Mouse (Mus musculus) forebrain, embryonic 12.5 days (tissue): ENCODE data around the gene Dusp14. TPM values are rescaled to one million over a fixed set of nuclear protein-coding genes. Genes with fewer than 3 reads are reported as not detected.

Experiments
- ATAC-seq: fragments of 200-750 bp; cut with Nextera tagmentation; 2 replicates; pipeline ENCODE4 v1.8.0; 2017; ENCODE audit warnings: moderate TSS enrichment; ENCODE audit not compliant: low FRiP score
- H3K27ac ChIP-seq: fragments of 300-500 bp; sonication (generic); 2 replicates; pipeline ENCODE4 v1.5.1; 2016; ENCODE audit warnings: mild to moderate bottlenecking
- H3K27me3 ChIP-seq: fragments of 300-500 bp; sonication (generic); 2 replicates; pipeline ENCODE4 v1.6.1; 2016; ENCODE audit warnings: mild to moderate bottlenecking
- H3K36me3 ChIP-seq: fragments of 300-500 bp; sonication (generic); replicated peaks from 2 replicates; pipeline ENCODE4 v1.6.1; 2016; ENCODE audit warnings: mild to moderate bottlenecking
- H3K4me1 ChIP-seq: fragments of 300-500 bp; sonication (generic); 2 replicates; pipeline ENCODE4 v1.6.1; 2016
- H3K4me2 ChIP-seq: fragments of 300-500 bp; sonication (generic); 2 replicates; pipeline ENCODE4 v1.6.1; 2016; ENCODE audit warnings: mild to moderate bottlenecking, moderate library complexity
- H3K4me3 ChIP-seq: fragments of 300-500 bp; sonication (generic); replicated peaks from 2 replicates; pipeline ENCODE4 v1.5.1; 2016; ENCODE audit warnings: mild to moderate bottlenecking
- H3K9ac ChIP-seq: fragments of 300-500 bp; sonication (generic); 2 replicates; pipeline ENCODE4 v1.6.1; 2016; ENCODE audit warnings: mild to moderate bottlenecking
- H3K9me3 ChIP-seq: fragments of 300-500 bp; sonication (generic); 2 replicates; pipeline ENCODE4 v1.6.1; 2016
- WGBS: fragments of 180-500 bp; shearing (Covaris S2); methylation state at CpG from one replicate; pipeline ENCODE4 v1.1.7; 2016; 5-methylcytosine and 5-hydroxymethylcytosine counted together
- polyA plus RNA-seq: library from polyadenylated mRNA; unstranded; fragments of >200 nt; fragmentation: Nextera tagmentation; extraction: Ambion mirVana; gene quantifications from 2 replicates; pipeline ENCODE4 v1.2.1, GENCODE M21; 2016

Gene Dusp14
- polyA plus RNA-seq, 1 experiment from 2014 or later = 20.6 TPM

GRCm38 (mm10) chr11:84033671-84034070, 35.4 kb downstream of the Dusp14 start:
- WGBS = 92% methylated on average over 5 of the region's 5 CpGs
- peaks cover 63% of the 10 kb centered on the region for H3K36me3 ChIP-seq
- no peak overlapping the region for H3K4me2 ChIP-seq

GRCm38 (mm10) chr11:84032559-84032958, 36.5 kb downstream of the Dusp14 start:
- Histone ChIP-seq H3K4me3 (no peak overlapping the region), H3K9ac (no peak overlapping the region), H3K9me3 (no peaks in the 10 kb centered on the region), H3K36me3 (peaks cover 70% of the 10 kb centered on the region), H3K27ac (no peak overlapping the region), H3K4me1 (no peaks in the 10 kb centered on the region), H3K4me2 (no peak overlapping the region), H3K27me3 (no peaks in the 10 kb centered on the region)
- no peak for ATAC-seq
- WGBS = 88% methylated on average over 5 of the region's 5 CpGs

More at GRCm38 (mm10) chr11:84033671-84034070, 35.4 kb downstream of the Dusp14 start:
- H3K4me1 ChIP-seq = no peaks in the 10 kb centered on the region
- no peak overlapping the region for H3K4me3 ChIP-seq
- no peak for ATAC-seq
- no peaks in the 10 kb centered on the region for H3K9me3 ChIP-seq
- no peak overlapping the region for H3K9ac ChIP-seq
- no peaks in the 10 kb centered on the region for H3K27me3 ChIP-seq
- no peak overlapping the region for H3K27ac ChIP-seq

GRCm38 (mm10) chr11:84031971-84032370, 37.1 kb downstream of the Dusp14 start:
- Histone ChIP-seq H3K4me3 (no peak overlapping the region), H3K4me2 (no peak overlapping the region), H3K36me3 (peaks cover 76% of the 10 kb centered on the region), H3K9me3 (no peaks in the 10 kb centered on the region), H3K27me3 (no peaks in the 10 kb centered on the region), H3K4me1 (no peaks in the 10 kb centered on the region), H3K27ac (no peak overlapping the region), H3K9ac (no peak overlapping the region)
- 52% methylated on average over 9 of the region's 9 CpGs for WGBS
- no peak for ATAC-seq

GRCm38 (mm10) chr11:84028271-84029028, 40.6 kb downstream of the Dusp14 start:
- no peak overlapping the region for H3K9ac ChIP-seq
- H3K36me3 ChIP-seq = peaks cover 88% of the 10 kb centered on the region
- H3K9me3 ChIP-seq = no peaks in the 10 kb centered on the region
- no peak overlapping the region for H3K4me3 ChIP-seq
- WGBS = 90% methylated on average over 9 of the region's 9 CpGs
- no peaks in the 10 kb centered on the region for H3K4me1 ChIP-seq
- no peak overlapping the region for H3K27ac ChIP-seq
- ATAC-seq = no peak
- no peaks in the 10 kb centered on the region for H3K27me3 ChIP-seq
- H3K4me2 ChIP-seq = no peak overlapping the region

- Histone ChIP-seq H3K9me3 (no peaks in the 10 kb centered on the region), H3K4me3 (no peak overlapping the region), H3K36me3 (peaks cover 89% of the 10 kb centered on the region), H3K9ac (no peak overlapping the region), H3K4me2 (no peak overlapping the region), H3K4me1 (no peaks in the 10 kb centered on the region), H3K27me3 (no peaks in the 10 kb centered on the region), H3K27ac (no peak overlapping the region)
- no peak for ATAC-seq
- 97% methylated on average over 5 of the region's 5 CpGs for WGBS
These were observed 41.8 kb downstream of the Dusp14 start for GRCm38 (mm10) chr11:84027231-84027630.

GRCm38 (mm10) chr11:84016810-84017508, 52.1 kb downstream of the Dusp14 start:
- Histone ChIP-seq H3K9ac (no peak overlapping the region), H3K27ac (no peak overlapping the region), H3K4me2 (no peak overlapping the region), H3K4me3 (no peak overlapping the region), H3K9me3 (no peaks in the 10 kb centered on the region), H3K4me1 (peaks cover 18% of the 10 kb centered on the region), H3K27me3 (no peaks in the 10 kb centered on the region), H3K36me3 (peaks cover 40% of the 10 kb centered on the region)
- ATAC-seq = no peak
- WGBS = 95% methylated on average over 7 of the region's 7 CpGs

GRCm38 (mm10) chr11:84016147-84016809, 52.8 kb downstream of the Dusp14 start:
- no peak overlapping the region for H3K9ac ChIP-seq
- peaks cover 24% of the 10 kb centered on the region for H3K4me1 ChIP-seq
- WGBS = 91% methylated on average over 6 of the region's 6 CpGs
- H3K9me3 ChIP-seq = no peaks in the 10 kb centered on the region
- no peak overlapping the region for H3K27ac ChIP-seq
- H3K4me3 ChIP-seq = no peak overlapping the region
- no peak for ATAC-seq
- H3K4me2 ChIP-seq = no peak overlapping the region
- H3K36me3 ChIP-seq = peaks cover 34% of the 10 kb centered on the region
- no peaks in the 10 kb centered on the region for H3K27me3 ChIP-seq

- no peaks in the 10 kb centered on the region for H3K9me3 ChIP-seq
- H3K4me1 ChIP-seq = peaks cover 34% of the 10 kb centered on the region
- ATAC-seq = no peak
These were observed 56.0 kb downstream of the Dusp14 start for GRCm38 (mm10) chr11:84013105-84013504.

GRCm38 (mm10) chr11:84011576-84011975, 57.5 kb downstream of the Dusp14 start:
- WGBS = 10% methylated on average over 2 of the region's 2 CpGs
- Histone ChIP-seq H3K27me3 (no peaks in the 10 kb centered on the region), H3K9me3 (no peaks in the 10 kb centered on the region), H3K4me2 (peak overlapping the region; percentile 21; the same call in 1 of the 2 replicates), H3K36me3 (peaks cover 29% of the 10 kb centered on the region), H3K27ac (peak overlapping the region; percentile 46; the same call in 1 of the 2 replicates), H3K4me3 (no peak overlapping the region), H3K9ac (no peak overlapping the region), H3K4me1 (peaks cover 34% of the 10 kb centered on the region)
- ATAC-seq = no peak

More at GRCm38 (mm10) chr11:84013105-84013504, 56.0 kb downstream of the Dusp14 start:
- Histone ChIP-seq H3K4me2 (no peak overlapping the region), H3K27me3 (no peaks in the 10 kb centered on the region), H3K9ac (no peak overlapping the region), H3K4me3 (no peak overlapping the region), H3K27ac (peak overlapping the region; percentile 51), H3K36me3 (peaks cover 31% of the 10 kb centered on the region)
- 9% methylated on average over 7 of the region's 7 CpGs for WGBS

GRCm38 (mm10) chr11:84011050-84011449, 58.0 kb downstream of the Dusp14 start:
- Histone ChIP-seq H3K9ac (no peak overlapping the region), H3K27me3 (no peaks in the 10 kb centered on the region), H3K4me2 (0 out of 2 replicates have a peak overlapping the region, but pooled peaks have one; percentile 21), H3K27ac (0 out of 2 replicates have a peak overlapping the region, but pooled peaks have one; percentile 46), H3K36me3 (peaks cover 33% of the 10 kb centered on the region), H3K9me3 (no peaks in the 10 kb centered on the region), H3K4me3 (no peak overlapping the region), H3K4me1 (peaks cover 34% of the 10 kb centered on the region)
- no peak for ATAC-seq
- WGBS = 20% methylated on average over 12 of the region's 12 CpGs

- peaks cover 40% of the 10 kb centered on the region for H3K36me3 ChIP-seq
- H3K27ac ChIP-seq = no peak overlapping the region
- peaks cover 34% of the 10 kb centered on the region for H3K4me1 ChIP-seq
- H3K4me2 ChIP-seq = no peak overlapping the region
- no peak overlapping the region for H3K9ac ChIP-seq
- H3K4me3 ChIP-seq = no peak overlapping the region
- 66% methylated on average over 9 of the region's 9 CpGs for WGBS
- no peak for ATAC-seq
- H3K27me3 ChIP-seq = no peaks in the 10 kb centered on the region
- H3K9me3 ChIP-seq = no peaks in the 10 kb centered on the region
These were observed 58.6 kb downstream of the Dusp14 start for GRCm38 (mm10) chr11:84010411-84010810.

GRCm38 (mm10) chr11:84009001-84009400, 60.1 kb downstream of the Dusp14 start:
- 85% methylated on average over 9 of the region's 9 CpGs for WGBS
- no peak overlapping the region for H3K27ac ChIP-seq

More at GRCm38 (mm10) chr11:84009001-84009400, 60.1 kb downstream of the Dusp14 start:
- Histone ChIP-seq H3K36me3 (peaks cover 54% of the 10 kb centered on the region), H3K9ac (no peak overlapping the region), H3K4me2 (no peak overlapping the region), H3K9me3 (no peaks in the 10 kb centered on the region), H3K4me3 (no peak overlapping the region), H3K27me3 (no peaks in the 10 kb centered on the region), H3K4me1 (peaks cover 30% of the 10 kb centered on the region)
- ATAC-seq = no peak
